Mouse (Mus musculus) ovary, postnatal 36 days (tissue): ENCODE data around the gene Wfikkn1.
A peak's percentile ranks its signal among the peaks of the same experiment; 100 is the strongest.

Experiments
- DNase-seq: peaks from one replicate; pipeline ENCODE4 v3.0.0; 2022; ENCODE audit warnings: low spot score, mixed read lengths

Gene Wfikkn1

GRCm38 (mm10) chr17:25880196-25880910 is at the start of gene Wfikkn1:
Wfikkn1 (minus strand) TSS chr17:25880858.
- DNase-seq, result no peak

- DNase-seq, result no peak
These were observed 44.7 kb upstream of the Wfikkn1 start for GRCm38 (mm10) chr17:25925348-25925747.

GRCm38 (mm10) chr17:25922120-25922519 is 41.5 kb upstream of the Wfikkn1 start:
- DNase-seq, result no peak

- peak; percentile 100 for DNase-seq
These were observed 39.4 kb upstream of the Wfikkn1 start for GRCm38 (mm10) chr17:25919786-25920642.

- no peak for DNase-seq
These were observed 38.6 kb upstream of the Wfikkn1 start, which contains the start of gene Rab40c for GRCm38 (mm10) chr17:25919144-25919785. Rab40c (minus strand) TSS chr17:25919727.

GRCm38 (mm10) chr17:25918037-25918750 is 37.5 kb upstream of the Wfikkn1 start:
- DNase-seq, result no peak

- no peak for DNase-seq
These were observed 36.4 kb upstream of the Wfikkn1 start for GRCm38 (mm10) chr17:25916931-25917647.

- no peak for DNase-seq
These were observed 33.6 kb upstream of the Wfikkn1 start for GRCm38 (mm10) chr17:25914295-25914694.

- DNase-seq, result no peak
These were observed 33.2 kb upstream of the Wfikkn1 start for GRCm38 (mm10) chr17:25913877-25914275.

GRCm38 (mm10) chr17:25913186-25913876 is 32.7 kb upstream of the Wfikkn1 start:
- peak; percentile 22 for DNase-seq

- DNase-seq, result no peak
These were observed 31.2 kb upstream of the Wfikkn1 start for GRCm38 (mm10) chr17:25911816-25912215.

- no peak for DNase-seq
These were observed 27.0 kb upstream of the Wfikkn1 start for GRCm38 (mm10) chr17:25907640-25908039.

- DNase-seq, result no peak
These were observed 22.4 kb upstream of the Wfikkn1 start for GRCm38 (mm10) chr17:25903061-25903460.

GRCm38 (mm10) chr17:25900193-25900592 is 19.5 kb upstream of the Wfikkn1 start:
- DNase-seq, result no peak

GRCm38 (mm10) chr17:25895891-25896290 is 15.2 kb upstream of the Wfikkn1 start:
- no peak for DNase-seq

GRCm38 (mm10) chr17:25895415-25895814 is 14.8 kb upstream of the Wfikkn1 start:
- DNase-seq, result no peak

GRCm38 (mm10) chr17:25893975-25894617 is 13.4 kb upstream of the Wfikkn1 start:
- DNase-seq, result peak; percentile 61

GRCm38 (mm10) chr17:25888837-25889236 is 8.2 kb upstream of the Wfikkn1 start:
- DNase-seq, result no peak

- DNase-seq, result no peak
These were observed 6.8 kb upstream of the Wfikkn1 start for GRCm38 (mm10) chr17:25887467-25887866.

GRCm38 (mm10) chr17:25886806-25887205 is 6.1 kb upstream of the Wfikkn1 start:
- DNase-seq, result no peak
